ENCODE assay signal across 24 mouse cellular contexts in the genomic region with DNA sequence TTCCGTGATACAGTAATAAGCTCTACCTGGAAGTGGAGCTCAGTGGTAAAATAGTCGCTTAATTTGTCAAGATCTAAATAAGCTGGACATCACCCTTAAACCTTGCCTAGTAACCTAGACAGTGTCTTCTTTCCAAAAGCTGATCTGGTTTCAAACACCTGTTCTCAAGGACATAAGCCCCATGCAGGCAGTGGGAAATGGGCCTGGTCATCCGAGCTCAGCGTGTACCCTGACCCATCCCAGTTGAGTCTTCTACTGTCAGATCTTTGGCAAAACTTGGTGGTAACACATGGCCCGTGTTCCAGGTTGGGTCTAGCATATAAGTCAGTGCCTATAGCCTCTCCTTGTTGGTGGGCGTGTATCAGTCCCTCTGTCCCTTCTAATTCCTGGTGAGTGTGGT. TPM values are rescaled to one million over a fixed set of nuclear protein-coding genes. Genes with fewer than 3 reads are reported as not detected.
DNase-seq lines count a peak whose midpoint lies in the region; TF ChIP-seq lines count a peak whose summit lies in the region.
"Had no signal": no experiment of that assay in that cellular context is flagged by ENCODE, and none has a peak within 500 bp of the region (broad histone marks: within the 10 kb centered on the region; RNA-seq: fewer than 3 reads in every experiment).

No protein-coding gene starts in this region.

- no peak for TF ChIP-seq CTCF in cerebellum, adult 2 months (IDR thresholded peaks at IDR 0.05; ENCODE audit: borderline replicate concordance, insufficient read depth, low read depth, low read length)
- TF ChIP-seq CTCF in gastrocnemius, adult 2 months (IDR thresholded peaks at IDR 0.05): no peak

- peak; percentile 8 for DNase-seq in cerebellum, adult 9-10 months
- DNase-seq in cerebellum, adult 2 months: no peak
- peak; percentile 72 for DNase-seq in gastrocnemius, adult 2 months
- DNase-seq in gastrocnemius, postnatal 4 days (ENCODE audit: low spot score in 2 of 2): no peak
- peak; percentile 49 for DNase-seq in gastrocnemius, postnatal 25 days
- no peak for DNase-seq in gastrocnemius, postnatal 14 days
- peak; percentile 84 for DNase-seq in skeletal muscle tissue, adult 2 months (ENCODE audit: low read depth, low spot score)
- DNase-seq: adrenal gland, adult 2 months; adrenal gland, postnatal 10 days; adrenal gland, postnatal 25 days; B cell, adult 2 months; cerebellum, adult 11 months; cerebellum, adult 18-20 months; cerebellum, adult 9-11 months; cerebellum, postnatal 14 days; cerebellum, postnatal 36 days; embryo, embryonic 11 days had no signal

- H3K27me3 ChIP-seq in cerebellum, adult 2 months (ENCODE audit: control insufficient read depth, insufficient read depth, low read length): no peaks in the 10 kb centered on the region
- H3K27me3 ChIP-seq: CH12.LX; embryonic facial prominence, embryonic 13.5 days; embryonic facial prominence, embryonic 15.5 days; forebrain, embryonic 12.5 days; Patski had no signal

- H3K4me1 ChIP-seq in cerebellum, adult 2 months (ENCODE audit: control insufficient read depth, insufficient read depth, low read length): peaks cover 3% of the 10 kb centered on the region

- H3K4me3 ChIP-seq in cerebellum, adult 2 months (replicated peaks; ENCODE audit: insufficient read depth, low read depth, low read length): no peak overlapping the region
- no peak overlapping the region for H3K4me3 ChIP-seq in gastrocnemius, adult 2 months
- H3K4me3 ChIP-seq: embryonic facial prominence, embryonic 13.5 days; embryonic facial prominence, embryonic 15.5 days; erythroblast, embryonic 14.5 days; forebrain, embryonic 10.5 days; forebrain, embryonic 12.5 days had no signal

- H3K27ac ChIP-seq in cerebellum, adult 2 months (ENCODE audit: insufficient read depth, low read length): no peak overlapping the region
- H3K27ac ChIP-seq in gastrocnemius, adult 2 months: peak overlapping the region; percentile 79
- H3K27ac ChIP-seq: embryonic facial prominence, embryonic 13.5 days; embryonic facial prominence, embryonic 15.5 days; forebrain, embryonic 10.5 days; forebrain, embryonic 12.5 days had no signal

- intact Hi-C loops in gastrocnemius, adult 2 months (cut with DNase I): no loop called here
- intact Hi-C loops in gastrocnemius, postnatal 14 days (cut with DNase I; ENCODE audit: low total_unique reads): no loop called here

- WGBS in cerebellum, adult 2 months: 70% methylated on average over 6 of the region's 6 CpGs

- TF ChIP-seq POLR2A in cerebellum, adult 2 months (IDR thresholded peaks at IDR 0.05; ENCODE audit: borderline replicate concordance, insufficient read depth, low read length): no peak

RNA-seq across cellular contexts. Expression of a gene that starts 8.6 kb away (rescaled TPM):
- 115 and 118 TPM in 2 replicates for polyA plus RNA-seq in cerebellum, adult 2 months (2012; rRNA removed)
- 10 to 100 TPM; 20.7 to 24.1 TPM for total RNA-seq in gastrocnemius, adult 2 months (2021)
- 10 to 100 TPM; 12.7 to 12.8 TPM for total RNA-seq in gastrocnemius, postnatal 4 days (2021)
- total RNA-seq in gastrocnemius, postnatal 25 days (2021): 10 to 100 TPM; 11.3 to 13.2 TPM
- total RNA-seq in gastrocnemius, postnatal 14 days (2021): 1 to 10 TPM; 8.1 to 9.5 TPM

RNA-seq across cellular contexts. Expression of a gene that starts 53.1 kb away (rescaled TPM):
- polyA plus RNA-seq in cerebellum, adult 2 months (2012; rRNA removed): 13.7 and 14.2 TPM in 2 replicates
- 10 to 100 TPM; 15.6 to 15.7 TPM for total RNA-seq in gastrocnemius, adult 2 months (2021)
- total RNA-seq in gastrocnemius, postnatal 4 days (2021): 10 to 100 TPM; 25.3 to 29.7 TPM
- total RNA-seq in gastrocnemius, postnatal 25 days (2021): 10 to 100 TPM; 12.5 to 12.9 TPM
- 10 to 100 TPM; 15.3 to 15.6 TPM for total RNA-seq in gastrocnemius, postnatal 14 days (2021)

Comparison
In these comparisons a context has a peak if more than half of its experiments do, and no peak if none do; other contexts are left out.
1. DNase-seq: peak in cerebellum, adult 9-10 months (single experiment), gastrocnemius, adult 2 months (single experiment), gastrocnemius, postnatal 25 days (single experiment) and skeletal muscle tissue, adult 2 months (single experiment); none in cerebellum, adult 2 months (0 of 2), gastrocnemius, postnatal 4 days (0 of 2) and gastrocnemius, postnatal 14 days (single experiment).